Mouse (Mus musculus): ENCODE measurements around the gene Tiam1.
"Not testable (repeated sequence)": the region's sequence is repeated elsewhere in the genome, so short reads cannot be mapped to it uniquely, and the experiment has no call there.

GRCm38 (mm10) chr16:90071125-90071524 lies 72.4 kb downstream of the Tiam1 start:
- not testable (repeated sequence) for TF ChIP-seq CTCF (IDR thresholded peaks at IDR 0.05; ENCODE audit: low read depth); EP300 (optimal IDR thresholded peaks at IDR 0.05)

Data from stomach, postnatal 0 days (tissue).